Mouse (Mus musculus) CD8-positive naive resting alpha-beta T cell, adult 2 months (primary cell): ENCODE results near the gene Il31.
"Not testable (repeated sequence)": the region's sequence is repeated elsewhere in the genome, so short reads cannot be mapped to it uniquely, and the experiment has no call there.

Experiments
- DNase-seq, 2 experiments: peaks; one replicate each; pipeline ENCODE4 v3.0.0; 2022; ENCODE audit warnings: low read depth in 2 of 2, low spot score in 2 of 2

Il31 gene

DNA sequence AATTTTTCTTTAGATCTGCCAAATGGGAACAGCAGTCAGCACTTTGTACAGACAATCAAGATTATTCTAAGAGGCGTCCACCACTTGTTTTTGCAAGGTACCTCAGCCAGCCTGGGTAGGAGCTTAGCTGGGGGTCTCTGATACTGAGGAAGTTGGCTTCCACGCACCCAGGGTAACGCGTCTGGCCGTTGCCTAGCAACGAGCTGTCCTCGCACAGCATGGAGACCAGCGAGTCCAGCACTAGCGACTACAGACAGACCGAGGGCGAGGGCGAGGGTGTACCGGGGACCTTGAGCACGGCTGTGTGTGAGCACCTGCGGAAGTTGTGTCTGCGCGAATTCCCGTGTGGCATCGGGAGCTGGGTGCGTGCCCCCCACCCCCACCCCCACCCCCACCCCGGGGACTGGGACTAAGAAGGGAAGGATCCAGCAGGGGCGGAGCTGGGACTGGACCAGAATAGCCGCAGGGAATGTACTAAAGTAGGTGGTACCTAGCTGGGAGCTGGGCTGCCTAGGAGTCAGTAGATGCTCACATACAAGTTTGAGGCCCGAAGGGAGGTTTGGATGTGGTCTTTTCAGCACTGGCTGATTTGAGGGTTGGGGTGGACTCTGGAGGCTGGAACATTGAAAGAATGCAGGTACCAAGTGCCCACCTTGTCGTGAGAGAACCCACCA, at the start of gene Il31, which contains the start of gene Lrrc43:
Gene Il31 (minus strand): TSS at position 378 of the 674 bp plus-strand sequence.
Gene Lrrc43 (plus strand): TSS at position 194 of the 674 bp plus-strand sequence.
- DNase-seq = no peak

- DNase-seq = no peak
Measured at GRCm38 (mm10) chr5:123533801-123534200, 44.5 kb upstream of the Il31 start.

DNA sequence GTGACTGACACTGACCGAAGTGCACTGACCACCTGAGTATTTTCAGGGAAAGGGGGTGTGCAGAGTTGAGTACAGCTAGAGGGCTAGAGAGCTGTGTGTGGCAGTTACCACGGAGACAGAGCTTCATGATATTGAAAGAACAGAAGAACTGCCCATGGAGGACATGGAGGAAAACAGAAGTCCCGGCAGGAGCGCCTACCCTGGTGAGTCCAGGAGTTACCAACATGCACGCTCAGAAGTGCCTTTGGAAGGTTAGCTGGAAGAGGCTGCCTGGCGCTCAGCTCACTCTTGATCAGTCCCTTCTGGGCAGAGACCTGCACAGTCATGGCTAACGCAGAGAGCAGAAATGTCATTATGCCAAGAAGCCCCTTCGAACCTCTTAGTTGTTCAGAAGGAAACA, 40.8 kb upstream of the Il31 start:
- DNase-seq = no peak

DNA sequence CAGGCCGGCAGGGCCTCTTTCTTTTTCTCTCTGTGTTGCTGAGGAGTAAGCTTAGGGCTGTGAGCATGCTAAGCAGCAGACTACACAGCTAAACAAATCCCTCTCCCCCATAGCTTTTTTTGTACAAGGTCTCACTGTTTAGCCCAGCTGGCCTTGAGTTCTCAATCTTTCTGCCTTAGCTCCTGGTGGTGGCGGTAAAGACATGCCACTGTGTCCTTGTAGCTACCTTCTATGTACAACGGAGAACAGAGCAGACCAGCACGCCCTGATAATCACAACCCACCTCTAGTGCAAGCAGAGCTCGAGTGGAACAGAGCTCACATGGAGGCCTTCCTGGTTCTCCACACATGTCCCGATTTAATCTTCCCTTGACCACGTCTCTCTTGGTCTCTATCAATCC, 39.4 kb upstream of the Il31 start:
- DNase-seq = no peak

GRCm38 (mm10) chr5:123525916-123526495, 36.7 kb upstream of the Il31 start:
- DNase-seq = no peak

DNA sequence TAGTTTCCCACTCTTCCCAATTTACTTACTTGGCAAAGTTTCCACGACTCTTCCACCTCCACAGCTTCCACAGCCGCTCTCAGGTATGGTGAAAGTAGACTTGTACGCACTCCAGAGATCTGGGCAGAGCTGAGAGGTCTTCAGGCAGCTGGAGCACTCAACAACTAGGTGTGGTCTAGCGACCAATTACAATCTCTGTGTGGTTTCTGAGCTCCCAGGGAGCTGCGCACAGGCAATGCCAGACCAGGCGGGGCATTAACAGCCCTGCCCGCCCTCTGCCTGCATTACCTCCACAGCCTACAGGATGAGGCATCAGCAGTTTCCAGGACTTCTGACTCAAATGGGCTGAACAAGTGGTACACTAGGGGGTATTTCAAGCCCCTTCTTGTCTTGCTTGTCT, 36.0 kb upstream of the Il31 start, which contains the start of gene Gm49027:
Gene Gm49027 (minus strand): TSS at position 208 of the 400 bp plus-strand sequence.
- no peak for DNase-seq

GRCm38 (mm10) chr5:123524393-123524750, 35.1 kb upstream of the Il31 start:
- DNase-seq = no peak

GRCm38 (mm10) chr5:123523692-123524392, 34.6 kb upstream of the Il31 start, which contains the start of gene Diablo:
TSS of gene Diablo (minus strand) at chr5:123524176.
- peak; percentile 96 to 99 for DNase-seq

DNA sequence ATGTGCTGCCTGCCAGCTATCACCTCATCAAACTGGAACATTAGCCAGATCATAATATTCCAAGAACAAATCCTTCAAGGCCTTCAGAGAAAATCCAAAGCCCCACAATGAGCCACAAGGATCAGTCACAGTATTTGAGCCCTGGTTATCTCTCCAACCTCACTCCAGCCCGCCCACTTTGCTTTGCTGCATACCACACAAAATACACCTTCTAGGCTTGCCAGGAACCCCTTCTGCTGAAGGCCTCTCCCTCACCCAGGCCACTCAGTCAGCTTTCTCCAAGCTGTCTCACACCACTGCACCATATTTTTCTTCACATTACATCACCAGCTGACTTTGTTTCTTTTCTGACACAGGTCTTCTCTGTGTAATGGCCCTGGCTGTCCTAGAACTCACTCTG, 32.9 kb upstream of the Il31 start:
- no peak for DNase-seq

- no peak for DNase-seq
Measured at GRCm38 (mm10) chr5:123521621-123522020, 32.3 kb upstream of the Il31 start.

DNA sequence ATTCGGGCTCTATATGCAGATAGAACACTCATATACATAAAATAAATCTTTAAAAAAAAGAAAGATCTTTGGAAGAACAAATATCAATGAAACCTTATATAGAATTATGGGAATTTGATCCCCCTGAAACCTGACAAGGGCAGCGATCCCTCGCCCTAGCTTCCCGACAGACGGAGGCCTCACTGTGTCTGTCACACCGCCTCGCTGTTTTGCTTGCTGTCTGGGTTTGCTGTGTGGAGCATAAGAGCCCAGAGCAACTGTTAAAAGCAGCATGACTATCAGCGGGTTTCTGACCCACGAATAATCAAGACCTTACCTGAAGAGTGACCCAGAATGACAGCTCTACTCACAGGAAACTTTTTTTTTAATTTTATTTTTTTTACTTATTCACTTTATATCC, 31.4 kb upstream of the Il31 start:
- no peak for DNase-seq

DNA sequence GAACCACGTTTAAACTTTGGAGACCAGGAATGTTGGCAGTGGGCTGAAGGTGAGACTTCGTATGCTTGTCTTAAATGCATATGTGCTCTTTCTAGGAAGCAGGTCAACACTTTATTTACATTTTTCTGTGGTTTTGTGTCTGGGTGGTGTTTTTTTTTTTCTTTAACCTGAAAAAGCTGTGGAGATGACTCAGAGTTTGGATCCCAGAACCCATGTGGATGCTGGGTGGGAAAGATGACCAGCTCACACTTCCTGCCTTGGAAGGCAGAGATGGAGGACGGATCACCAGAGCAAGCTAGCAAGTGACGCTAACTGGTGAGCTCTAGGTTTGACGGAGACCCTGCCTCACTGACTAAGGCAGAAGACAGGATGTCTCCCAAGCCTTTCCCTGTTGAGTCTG, 25.6 kb upstream of the Il31 start:
- no peak for DNase-seq

- DNase-seq = no peak
Measured at GRCm38 (mm10) chr5:123512102-123512501, 22.8 kb upstream of the Il31 start.

DNA sequence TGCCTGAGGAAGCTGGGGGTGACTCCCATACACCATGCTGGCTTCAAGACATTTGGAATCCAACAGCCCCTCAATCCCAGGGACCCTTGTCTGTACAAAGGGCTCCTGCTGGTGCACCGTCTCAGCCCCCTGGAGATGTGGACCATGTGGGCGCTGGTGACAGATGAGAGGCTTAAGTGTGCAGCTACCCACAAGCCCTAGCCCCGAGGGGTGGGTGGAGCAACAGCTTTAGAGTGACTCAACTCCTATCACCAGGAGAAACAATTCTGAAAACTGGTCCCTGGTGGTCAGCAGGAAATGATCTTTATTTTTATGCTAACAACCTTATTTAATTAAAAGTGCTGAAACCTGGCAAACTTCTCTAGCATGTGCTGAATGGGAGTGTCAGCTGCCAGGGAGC, 22.1 kb upstream of the Il31 start:
- not testable (repeated sequence) for DNase-seq

- no peak for DNase-seq
Measured at GRCm38 (mm10) chr5:123510160-123510559, 20.9 kb upstream of the Il31 start, which contains the start of gene B3gnt4. TSS of gene B3gnt4 (plus strand) at chr5:123510460.

DNA sequence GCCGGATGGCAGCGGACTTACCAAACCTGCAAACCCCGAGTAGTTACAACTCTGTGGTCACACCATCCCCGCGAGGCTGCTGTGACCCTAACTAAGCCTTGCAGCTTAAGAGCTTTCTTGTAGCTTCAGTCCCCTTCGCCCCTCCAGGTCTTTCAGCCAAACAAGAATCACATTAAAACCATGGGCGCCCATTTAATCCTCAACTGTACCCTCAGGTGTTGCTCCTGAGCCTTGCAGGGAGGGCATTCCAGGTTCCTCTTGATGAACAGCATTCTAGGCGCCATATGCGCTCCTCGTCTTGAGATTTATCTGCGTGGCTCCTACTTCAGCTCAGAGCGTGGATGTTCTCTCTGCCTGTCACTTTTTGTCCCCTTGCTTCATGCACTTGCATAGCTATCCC, 19.6 kb upstream of the Il31 start:
- DNase-seq = no peak

- peak; percentile 30 to 62 for DNase-seq
Measured at GRCm38 (mm10) chr5:123507936-123508723, 18.8 kb upstream of the Il31 start.

GRCm38 (mm10) chr5:123501973-123502372, 12.7 kb upstream of the Il31 start:
- DNase-seq = no peak

- no peak for DNase-seq
Measured at GRCm38 (mm10) chr5:123499717-123500116, 10.4 kb upstream of the Il31 start.

GRCm38 (mm10) chr5:123489935-123490334, 646 bp upstream of the Il31 start:
- no peak for DNase-seq

DNA sequence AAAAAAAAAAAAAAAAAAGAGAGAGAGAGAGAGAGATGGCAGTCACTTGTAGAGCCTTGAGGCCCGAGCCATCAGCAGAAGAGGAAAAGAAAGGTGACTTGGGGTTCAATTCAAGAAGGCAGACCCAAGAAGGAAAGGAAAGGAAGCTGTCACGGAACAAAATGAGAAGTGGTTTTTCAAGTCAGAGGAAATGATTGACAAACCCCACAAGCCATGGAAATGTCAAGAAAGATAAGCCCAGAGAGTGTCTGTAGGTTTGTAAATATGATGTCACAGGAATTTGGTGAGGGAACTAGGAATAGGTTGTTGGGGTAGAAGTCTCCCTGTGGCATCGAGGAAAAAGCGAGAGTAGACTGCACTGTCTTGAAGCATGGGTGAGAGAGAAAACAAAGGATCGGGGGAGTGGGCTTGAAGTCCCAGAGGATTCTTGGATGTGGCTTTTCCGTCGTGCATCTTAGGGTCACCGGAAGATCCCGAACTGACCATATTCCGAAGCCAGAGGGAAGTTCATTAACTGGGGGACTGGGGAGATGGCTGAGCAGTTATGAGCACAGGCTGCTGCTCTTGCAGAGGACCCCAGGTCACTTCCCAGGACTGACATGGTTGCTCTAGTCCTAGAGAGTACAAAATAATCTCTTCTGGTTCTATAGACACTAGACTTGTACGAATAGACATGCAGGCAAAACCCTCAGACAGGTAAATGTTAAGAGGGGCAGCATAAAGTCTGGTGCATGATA, 1.5 kb downstream of the Il31 start:
- DNase-seq = no peak
